ENCODE assay signal across 7 mouse cellular contexts in genomic region chr4:127015294-127015993, GRCm38 (mm10). TPM values are rescaled to one million over a fixed set of nuclear protein-coding genes. Genes with fewer than 3 reads are reported as not detected.
DNase-seq lines count a peak whose midpoint lies in the region; ATAC-seq and TF ChIP-seq lines count a peak whose summit lies in the region.
"Not testable (repeated sequence)": the region's sequence is repeated elsewhere in the genome, so short reads cannot be mapped to it uniquely, and the experiment has no call there.

No protein-coding gene starts in this region.

- H3K27ac ChIP-seq in embryonic facial prominence, embryonic 12.5 days; limb, embryonic 11.5 days (replicated peaks; ENCODE audit: low read depth, low read length): not testable (repeated sequence)
- H3K27ac ChIP-seq in kidney, adult 2 months (ENCODE audit: insufficient read depth, low read depth, low read length), result peak overlapping the region; percentile 76
- peak overlapping the region; percentile 63; the same call in 1 of the 2 replicates for H3K27ac ChIP-seq in midbrain, embryonic 14.5 days (replicated peaks; ENCODE audit: low read depth, low read length)

- not testable (repeated sequence) for H3K36me3 ChIP-seq in embryonic facial prominence, embryonic 12.5 days; kidney, adult 2 months (ENCODE audit: control insufficient read depth, insufficient read depth, low read length); limb, embryonic 11.5 days (ENCODE audit: control insufficient read depth, insufficient read depth, low read length); midbrain, embryonic 14.5 days (ENCODE audit: control insufficient read depth, insufficient read depth, low read length)

- not testable (repeated sequence) for H3K9ac ChIP-seq in embryonic facial prominence, embryonic 12.5 days; limb, embryonic 11.5 days (ENCODE audit: low read length); midbrain, embryonic 14.5 days (replicated peaks; ENCODE audit: low read length)

- not testable (repeated sequence) for TF ChIP-seq POLR2A in kidney, adult 2 months (IDR thresholded peaks at IDR 0.05; ENCODE audit: low read depth, low read length)

- H3K9me3 ChIP-seq in embryonic facial prominence, embryonic 12.5 days; limb, embryonic 11.5 days (ENCODE audit: control insufficient read depth, low read length); midbrain, embryonic 14.5 days (ENCODE audit: control insufficient read depth, low read length): not testable (repeated sequence)

- TF ChIP-seq CTCF in kidney, adult 2 months (conservative IDR thresholded peaks at IDR 0.05; ENCODE audit: insufficient read depth, insufficient read length, low read depth, low read length), result peak; percentile 87

- peak; percentile 90 for DNase-seq in adrenal gland, postnatal 14 days
- peak; percentile 85 to 91 for DNase-seq in heart, adult 18-20 months
- DNase-seq in kidney, adult 2 months, result peak; percentile 93
- peak; percentile 91 for DNase-seq in limb, embryonic 11.5 days (ENCODE audit: low spot score)
- DNase-seq in midbrain, embryonic 14.5 days, result peak; percentile 92
- DNase-seq in spleen, adult 18-20 months, result peak; percentile 73 to 81

- H3K27me3 ChIP-seq in embryonic facial prominence, embryonic 12.5 days; kidney, adult 2 months (replicated peaks; ENCODE audit: control insufficient read depth, insufficient read depth, low read length); limb, embryonic 11.5 days (ENCODE audit: control insufficient read depth, insufficient read depth, low read length); midbrain, embryonic 14.5 days (ENCODE audit: control insufficient read depth, insufficient read depth, low read length): not testable (repeated sequence)

- ATAC-seq in embryonic facial prominence, embryonic 12.5 days (ENCODE audit: insufficient number of reproducible peaks, insufficient read depth, low FRiP score, low TSS enrichment), result peak; percentile 79; the same call in 1 of the 2 replicates
- ATAC-seq in limb, embryonic 11.5 days (ENCODE audit: insufficient number of reproducible peaks, low FRiP score, low TSS enrichment, low read depth), result peak; percentile 72; the same call in 1 of the 2 replicates
- ATAC-seq in midbrain, embryonic 14.5 days (ENCODE audit: low FRiP score, low TSS enrichment), result peak; percentile 83

- peak overlapping the region; percentile 36 for H3K4me2 ChIP-seq in embryonic facial prominence, embryonic 12.5 days (replicated peaks)
- peak overlapping the region; percentile 26; the same call in 1 of the 2 replicates for H3K4me2 ChIP-seq in limb, embryonic 11.5 days (ENCODE audit: low read depth, severe bottlenecking)
- peak overlapping the region; percentile 40 for H3K4me2 ChIP-seq in midbrain, embryonic 14.5 days (ENCODE audit: low read length)

- not testable (repeated sequence) for H3K4me1 ChIP-seq in embryonic facial prominence, embryonic 12.5 days; kidney, adult 2 months (ENCODE audit: control insufficient read depth, insufficient read depth, low read length); limb, embryonic 11.5 days (ENCODE audit: control insufficient read depth, insufficient read depth, low read length); midbrain, embryonic 14.5 days (ENCODE audit: control insufficient read depth, insufficient read depth, low read length)

- H3K4me3 ChIP-seq in embryonic facial prominence, embryonic 12.5 days, result peak overlapping the region; percentile 19
- H3K4me3 ChIP-seq in kidney, adult 2 months (ENCODE audit: insufficient read depth, low read depth, low read length), result peak overlapping the region; percentile 42; the same call in 1 of the 2 replicates
- not testable (repeated sequence) for H3K4me3 ChIP-seq in limb, embryonic 11.5 days (ENCODE audit: low read depth, low read length)
- peak overlapping the region; percentile 29 for H3K4me3 ChIP-seq in midbrain, embryonic 14.5 days (replicated peaks; ENCODE audit: low read depth, low read length)

- WGBS in embryonic facial prominence, embryonic 12.5 days, result 14% methylated on average over 14 of the region's 26 CpGs
- WGBS in kidney, adult 2 months, result 16% methylated on average over 14 of the region's 26 CpGs
- 14% methylated on average over 14 of the region's 26 CpGs for WGBS in limb, embryonic 11.5 days
- WGBS in midbrain, embryonic 14.5 days, result 10% methylated on average over 14 of the region's 26 CpGs

RNA-seq across cellular contexts. Expression of gene Sfpq, which starts 5.7 kb away (rescaled TPM):
- total RNA-seq in adrenal gland, postnatal 14 days (2021), result 286 and 302 TPM in 2 replicates
- 168 and 187 TPM in 2 replicates for polyA plus RNA-seq in embryonic facial prominence, embryonic 12.5 days (2016; fragmentation: Nextera tagmentation; extraction: Ambion mirVana)
- total RNA-seq in heart, adult 18-20 months (2021), result 10 to 100 TPM; 65.8 to 77.0 TPM
- 22.3 and 24.1 TPM in 2 replicates for polyA plus RNA-seq in kidney, adult 2 months (2012; rRNA removed)
- 161 and 180 TPM in 2 replicates for polyA plus RNA-seq in limb, embryonic 11.5 days (2014; fragmentation: Nextera tagmentation; extraction: Ambion mirVana)
- polyA plus RNA-seq in midbrain, embryonic 14.5 days (2014; fragmentation: Nextera tagmentation; extraction: Ambion mirVana), result 119 and 131 TPM in 2 replicates

RNA-seq across cellular contexts. Expression of gene Zmym1, which starts 45.5 kb away (rescaled TPM):
- 8.1 and 9.2 TPM in 2 replicates for total RNA-seq in adrenal gland, postnatal 14 days (2021)
- polyA plus RNA-seq in embryonic facial prominence, embryonic 12.5 days (2016; fragmentation: Nextera tagmentation; extraction: Ambion mirVana), result 23.8 and 27.1 TPM in 2 replicates
- 1 to 10 TPM; 6.1 to 8.6 TPM for total RNA-seq in heart, adult 18-20 months (2021)
- polyA plus RNA-seq in kidney, adult 2 months (2012; rRNA removed), result 1.0 and 1.3 TPM in 2 replicates
- 35.2 and 38.0 TPM in 2 replicates for polyA plus RNA-seq in limb, embryonic 11.5 days (2014; fragmentation: Nextera tagmentation; extraction: Ambion mirVana)
- 20.1 and 38.2 TPM in 2 replicates for polyA plus RNA-seq in midbrain, embryonic 14.5 days (2014; fragmentation: Nextera tagmentation; extraction: Ambion mirVana)

RNA-seq across cellular contexts. Expression of gene Zmym4, which starts 47.5 kb away (rescaled TPM):
- 37.1 and 40.0 TPM in 2 replicates for total RNA-seq in adrenal gland, postnatal 14 days (2021)
- 35.2 and 36.4 TPM in 2 replicates for polyA plus RNA-seq in embryonic facial prominence, embryonic 12.5 days (2016; fragmentation: Nextera tagmentation; extraction: Ambion mirVana)
- 10 to 100 TPM; 20.0 to 23.1 TPM for total RNA-seq in heart, adult 18-20 months (2021)
- polyA plus RNA-seq in kidney, adult 2 months (2012; rRNA removed), result 5.2 and 6.0 TPM in 2 replicates
- polyA plus RNA-seq in limb, embryonic 11.5 days (2014; fragmentation: Nextera tagmentation; extraction: Ambion mirVana), result 21.7 and 31.2 TPM in 2 replicates
- polyA plus RNA-seq in midbrain, embryonic 14.5 days (2014; fragmentation: Nextera tagmentation; extraction: Ambion mirVana), result 33.7 and 37.7 TPM in 2 replicates
